Mouse (Mus musculus): ENCODE data around the gene Itgae. TPM values are rescaled to one million over a fixed set of nuclear protein-coding genes. Genes with fewer than 3 reads are reported as not detected.

Gene Itgae
- 0.13 TPM for polyA plus RNA-seq (2014; fragmentation: Illumina TruSeq; extraction: RNeasy Lipid Tissue Mini Kit (QIAGEN cat#74804); ENCODE audit: low read depth, low replicate concordance)

GRCm38 (mm10) chr11:73090283-73090682 is at the start of gene Itgae:
TSS of gene Itgae (plus strand) at chr11:73090583.

GRCm38 (mm10) chr11:73047542-73047996 is 42.8 kb upstream of the Itgae start, which contains the start of gene Ncbp3:
TSS of gene Ncbp3 (plus strand) at chr11:73047783.

GRCm38 (mm10) chr11:73137591-73138501 is 47.5 kb downstream of the Itgae start, which contains the start of gene Haspin:
TSS of gene Haspin (minus strand) at chr11:73138294.

GRCm38 (mm10) chr11:73159957-73160810 is 69.8 kb downstream of the Itgae start, which contains the start of gene P2rx5:
TSS of gene P2rx5 (plus strand) at chr11:73160421.

GRCm38 (mm10) chr11:73176608-73177508 is 86.5 kb downstream of the Itgae start, which contains the start of the genes Emc6 and Tax1bp3:
TSS of gene Emc6 (minus strand) at chr11:73177037.
TSS of gene Tax1bp3 (plus strand) at chr11:73177083.

Other genes with a start within 250 kb of the Itgae start
- gene Atp2a3, start 129.4 kb upstream of the Itgae start, polyA plus RNA-seq (2014; fragmentation: Illumina TruSeq; extraction: RNeasy Lipid Tissue Mini Kit (QIAGEN cat#74804); ENCODE audit: low read depth, low replicate concordance): 0.34 TPM
- not detected for gene P2rx1, start 91.5 kb upstream of the Itgae start, polyA plus RNA-seq (2014; fragmentation: Illumina TruSeq; extraction: RNeasy Lipid Tissue Mini Kit (QIAGEN cat#74804); ENCODE audit: low read depth, low replicate concordance)
- gene Camkk1, start 71.6 kb upstream of the Itgae start, polyA plus RNA-seq (2014; fragmentation: Illumina TruSeq; extraction: RNeasy Lipid Tissue Mini Kit (QIAGEN cat#74804); ENCODE audit: low read depth, low replicate concordance): not detected
- 3.2 TPM for gene Ncbp3, start 42.8 kb upstream of the Itgae start, polyA plus RNA-seq (2014; fragmentation: Illumina TruSeq; extraction: RNeasy Lipid Tissue Mini Kit (QIAGEN cat#74804); ENCODE audit: low read depth, low replicate concordance)
- 0.21 TPM for gene Haspin, start 47.7 kb downstream of the Itgae start, polyA plus RNA-seq (2014; fragmentation: Illumina TruSeq; extraction: RNeasy Lipid Tissue Mini Kit (QIAGEN cat#74804); ENCODE audit: low read depth, low replicate concordance)
- gene P2rx5, start 69.8 kb downstream of the Itgae start, polyA plus RNA-seq (2014; fragmentation: Illumina TruSeq; extraction: RNeasy Lipid Tissue Mini Kit (QIAGEN cat#74804); ENCODE audit: low read depth, low replicate concordance): not detected
- gene Emc6, start 86.5 kb downstream of the Itgae start, polyA plus RNA-seq (2014; fragmentation: Illumina TruSeq; extraction: RNeasy Lipid Tissue Mini Kit (QIAGEN cat#74804); ENCODE audit: low read depth, low replicate concordance): 45.7 TPM
- gene Tax1bp3, start 86.5 kb downstream of the Itgae start, polyA plus RNA-seq (2014; fragmentation: Illumina TruSeq; extraction: RNeasy Lipid Tissue Mini Kit (QIAGEN cat#74804); ENCODE audit: low read depth, low replicate concordance): 9.5 TPM
- 7.8 TPM for gene Ctns, start 108.5 kb downstream of the Itgae start, polyA plus RNA-seq (2014; fragmentation: Illumina TruSeq; extraction: RNeasy Lipid Tissue Mini Kit (QIAGEN cat#74804); ENCODE audit: low read depth, low replicate concordance)
- 20.3 TPM for gene Shpk, start 108.9 kb downstream of the Itgae start, polyA plus RNA-seq (2014; fragmentation: Illumina TruSeq; extraction: RNeasy Lipid Tissue Mini Kit (QIAGEN cat#74804); ENCODE audit: low read depth, low replicate concordance)
- not detected for gene Trpv1, start 143.7 kb downstream of the Itgae start, polyA plus RNA-seq (2014; fragmentation: Illumina TruSeq; extraction: RNeasy Lipid Tissue Mini Kit (QIAGEN cat#74804); ENCODE audit: low read depth, low replicate concordance)
- not detected for gene Trpv3, start 176.8 kb downstream of the Itgae start, polyA plus RNA-seq (2014; fragmentation: Illumina TruSeq; extraction: RNeasy Lipid Tissue Mini Kit (QIAGEN cat#74804); ENCODE audit: low read depth, low replicate concordance)
- gene Aspa, start 239.0 kb downstream of the Itgae start, polyA plus RNA-seq (2014; fragmentation: Illumina TruSeq; extraction: RNeasy Lipid Tissue Mini Kit (QIAGEN cat#74804); ENCODE audit: low read depth, low replicate concordance): 63.7 TPM
- gene Gm49340, start 239.2 kb downstream of the Itgae start, polyA plus RNA-seq (2014; fragmentation: Illumina TruSeq; extraction: RNeasy Lipid Tissue Mini Kit (QIAGEN cat#74804); ENCODE audit: low read depth, low replicate concordance): 0.29 TPM
- gene Spata22, start 239.2 kb downstream of the Itgae start, polyA plus RNA-seq (2014; fragmentation: Illumina TruSeq; extraction: RNeasy Lipid Tissue Mini Kit (QIAGEN cat#74804); ENCODE audit: low read depth, low replicate concordance): 25.1 TPM